24 mouse cellular contexts compared by ENCODE assay signal in the genomic region with DNA sequence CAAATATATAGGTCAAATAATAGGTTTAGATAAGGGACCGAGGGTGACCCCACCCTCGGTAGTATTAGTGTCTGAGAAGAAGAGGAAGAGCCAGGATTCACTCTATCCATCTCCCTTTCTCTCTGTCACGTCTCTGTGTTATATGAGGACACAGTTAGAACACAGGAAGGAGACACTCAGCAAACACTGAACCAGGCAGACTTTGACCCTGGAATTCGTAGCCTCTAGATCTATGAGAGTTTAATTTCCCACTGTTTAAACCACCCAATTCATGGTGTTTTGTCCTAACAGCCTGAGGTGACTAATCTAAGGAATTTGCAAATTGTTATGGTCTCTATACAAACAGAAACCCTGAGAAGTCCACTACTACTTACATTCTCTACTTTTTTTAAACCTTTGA. TPM values are rescaled to one million over a fixed set of nuclear protein-coding genes. Genes with fewer than 3 reads are reported as not detected.
DNase-seq lines count a peak whose midpoint lies in the region; ATAC-seq and TF ChIP-seq lines count a peak whose summit lies in the region.
"Had no signal": no experiment of that assay in that cellular context is flagged by ENCODE, and none has a peak within 500 bp of the region (broad histone marks: within the 10 kb centered on the region; RNA-seq: fewer than 3 reads in every experiment).

No protein-coding gene starts in this region.

- no peaks in the 10 kb centered on the region for H3K36me3 ChIP-seq in kidney, adult 2 months (ENCODE audit: control insufficient read depth, insufficient read depth, low read length)
- H3K36me3 ChIP-seq in kidney, embryonic 14.5 days (ENCODE audit: control insufficient read depth, insufficient read depth, low read length): no peaks in the 10 kb centered on the region
- no peaks in the 10 kb centered on the region for H3K36me3 ChIP-seq in liver, adult 2 months (ENCODE audit: control insufficient read depth, insufficient read depth, low read length)
- H3K36me3 ChIP-seq in liver, embryonic 12.5 days: no peaks in the 10 kb centered on the region
- H3K36me3 ChIP-seq in intestine, postnatal 0 days (ENCODE audit: control insufficient read depth, insufficient read depth): no peaks in the 10 kb centered on the region
- H3K36me3 ChIP-seq: embryonic facial prominence, embryonic 12.5 days; forebrain, embryonic 15.5 days; heart, embryonic 15.5 days had no signal

- H3K27ac ChIP-seq in kidney, adult 2 months (ENCODE audit: insufficient read depth, low read depth, low read length): no peak overlapping the region
- H3K27ac ChIP-seq in kidney, embryonic 14.5 days (ENCODE audit: low read depth, low read length): no peak overlapping the region
- H3K27ac ChIP-seq in liver, adult 2 months (replicated peaks; ENCODE audit: insufficient read depth, low read depth, low read length): no peak overlapping the region
- H3K27ac ChIP-seq in liver, embryonic 12.5 days: no peak overlapping the region
- no peak overlapping the region for H3K27ac ChIP-seq in intestine, postnatal 0 days (ENCODE audit: low read depth, low read length)
- H3K27ac ChIP-seq: embryonic facial prominence, embryonic 12.5 days; forebrain, embryonic 15.5 days; heart, adult 2 months; heart, embryonic 15.5 days had no signal

- peak; percentile 61 for DNase-seq in kidney, adult 2 months
- DNase-seq in liver, adult 2 months (ENCODE audit: extremely low read depth, low read depth, low spot score): peak; percentile 68
- no peak for DNase-seq in gastrocnemius, postnatal 10 days
- DNase-seq in spleen, postnatal 10 days (ENCODE audit: low spot score in 2 of 2): no peak
- DNase-seq: adrenal gland, postnatal 14 days; cerebellum, adult 11-12 months; cerebellum, adult 9-10 months; cerebellum, postnatal 25 days; gastrocnemius, postnatal 14 days; heart, adult 2 months; heart, postnatal 14 days had no signal

- no peak for TF ChIP-seq CTCF in kidney, adult 2 months (conservative IDR thresholded peaks at IDR 0.05; ENCODE audit: insufficient read depth, insufficient read length, low read depth, low read length)
- TF ChIP-seq CTCF in liver, adult 2 months (IDR thresholded peaks at IDR 0.05; ENCODE audit: low read depth, low read length): no peak
- TF ChIP-seq CTCF in intestine, postnatal 0 days (IDR thresholded peaks at IDR 0.05; ENCODE audit: low read depth): no peak

- no peak for ATAC-seq in kidney, embryonic 14.5 days (ENCODE audit: low FRiP score, low TSS enrichment)
- no peak for ATAC-seq in liver, embryonic 12.5 days
- ATAC-seq in intestine, postnatal 0 days: peak; percentile 56
- ATAC-seq: forebrain, embryonic 15.5 days had no signal

- H3K4me3 ChIP-seq in kidney, adult 2 months (ENCODE audit: insufficient read depth, low read depth, low read length): no peak overlapping the region
- H3K4me3 ChIP-seq in kidney, embryonic 14.5 days (ENCODE audit: low read length): no peak overlapping the region
- no peak overlapping the region for H3K4me3 ChIP-seq in liver, adult 2 months (ENCODE audit: insufficient read depth, low read depth, low read length)
- no peak overlapping the region for H3K4me3 ChIP-seq in liver, embryonic 12.5 days
- no peak overlapping the region for H3K4me3 ChIP-seq in intestine, postnatal 0 days (ENCODE audit: low read depth, low read length)
- H3K4me3 ChIP-seq: embryonic facial prominence, embryonic 12.5 days; forebrain, embryonic 15.5 days; heart, adult 2 months; heart, embryonic 15.5 days had no signal

- H3K4me1 ChIP-seq in kidney, adult 2 months (ENCODE audit: control insufficient read depth, insufficient read depth, low read length): peaks cover 12% of the 10 kb centered on the region
- peaks cover 24% of the 10 kb centered on the region for H3K4me1 ChIP-seq in kidney, embryonic 14.5 days (ENCODE audit: control insufficient read depth, insufficient read depth, low read length)
- H3K4me1 ChIP-seq in liver, adult 2 months (ENCODE audit: control insufficient read depth, insufficient read depth, low read length): peaks cover 19% of the 10 kb centered on the region
- peaks cover 33% of the 10 kb centered on the region for H3K4me1 ChIP-seq in liver, embryonic 12.5 days
- H3K4me1 ChIP-seq in intestine, postnatal 0 days (replicated peaks; ENCODE audit: control insufficient read depth, insufficient read depth, low read length): 0 out of 2 replicates have a peak, but pooled peaks cover 4% of the 10 kb centered on the region
- H3K4me1 ChIP-seq: embryonic facial prominence, embryonic 12.5 days; forebrain, embryonic 15.5 days had no signal

- H3K4me2 ChIP-seq in kidney, embryonic 14.5 days (replicated peaks; ENCODE audit: low read depth, low read length): no peak overlapping the region
- H3K4me2 ChIP-seq in liver, embryonic 12.5 days: no peak overlapping the region
- no peak overlapping the region for H3K4me2 ChIP-seq in intestine, postnatal 0 days (replicated peaks; ENCODE audit: low read depth)
- H3K4me2 ChIP-seq: embryonic facial prominence, embryonic 12.5 days; forebrain, embryonic 15.5 days; heart, embryonic 11.5 days; heart, embryonic 15.5 days had no signal

- no peak overlapping the region for H3K9ac ChIP-seq in kidney, embryonic 14.5 days (ENCODE audit: low read depth, low read length)
- no peak overlapping the region for H3K9ac ChIP-seq in liver, adult 2 months (ENCODE audit: low read depth, low read length)
- H3K9ac ChIP-seq in liver, embryonic 12.5 days: no peak overlapping the region
- no peak overlapping the region for H3K9ac ChIP-seq in intestine, postnatal 0 days (ENCODE audit: low read depth, low read length)
- H3K9ac ChIP-seq: embryonic facial prominence, embryonic 12.5 days; forebrain, embryonic 15.5 days; heart, embryonic 15.5 days had no signal

- H3K79me2 ChIP-seq in liver, adult 2 months (ENCODE audit: control insufficient read depth, insufficient read depth, low read length): no peaks in the 10 kb centered on the region

- no peaks in the 10 kb centered on the region for H3K27me3 ChIP-seq in kidney, adult 2 months (replicated peaks; ENCODE audit: control insufficient read depth, insufficient read depth, low read length)
- H3K27me3 ChIP-seq in kidney, embryonic 14.5 days (ENCODE audit: control insufficient read depth, insufficient read depth, low read length): no peaks in the 10 kb centered on the region
- H3K27me3 ChIP-seq in liver, adult 2 months (ENCODE audit: control insufficient read depth, insufficient read depth, low read length): no peaks in the 10 kb centered on the region
- no peaks in the 10 kb centered on the region for H3K27me3 ChIP-seq in liver, embryonic 12.5 days (replicated peaks)
- H3K27me3 ChIP-seq in intestine, postnatal 0 days (replicated peaks; ENCODE audit: control insufficient read depth, insufficient read depth, low read length): no peaks in the 10 kb centered on the region
- H3K27me3 ChIP-seq: embryonic facial prominence, embryonic 12.5 days; forebrain, embryonic 15.5 days; heart, embryonic 15.5 days had no signal

- H3K9me3 ChIP-seq in kidney, embryonic 14.5 days (ENCODE audit: control insufficient read depth, low read length): no peaks in the 10 kb centered on the region
- H3K9me3 ChIP-seq in liver, embryonic 12.5 days (replicated peaks): no peaks in the 10 kb centered on the region
- no peaks in the 10 kb centered on the region for H3K9me3 ChIP-seq in intestine, postnatal 0 days (ENCODE audit: control insufficient read depth)
- H3K9me3 ChIP-seq: embryonic facial prominence, embryonic 12.5 days; forebrain, embryonic 15.5 days; heart, embryonic 15.5 days had no signal

- no peak for TF ChIP-seq POLR2A in kidney, adult 2 months (IDR thresholded peaks at IDR 0.05; ENCODE audit: low read depth, low read length)
- no peak for TF ChIP-seq POLR2A in liver, adult 2 months (IDR thresholded peaks at IDR 0.05; ENCODE audit: extremely low read depth, insufficient read depth, low read length)

- 55% methylated on average over 4 of the region's 4 CpGs for WGBS in kidney, adult 2 months
- WGBS in kidney, embryonic 14.5 days: 76% methylated on average over 4 of the region's 4 CpGs
- 16% methylated on average over 4 of the region's 4 CpGs for WGBS in liver, adult 2 months
- WGBS in liver, embryonic 12.5 days (ENCODE audit: insufficient replicate concordance): 25% methylated on average over 4 of the region's 4 CpGs
- 12% methylated on average over 4 of the region's 4 CpGs for WGBS in intestine, postnatal 0 days

RNA-seq across cellular contexts. Expression of a gene that starts 2.9 kb away (rescaled TPM):
- 2.6 and 2.8 TPM in 2 replicates for polyA plus RNA-seq in kidney, adult 2 months (2012; rRNA removed)
- polyA plus RNA-seq in kidney, embryonic 14.5 days (2014; fragmentation: Nextera tagmentation; extraction: Ambion mirVana): 2.0 and 2.5 TPM in 2 replicates
- total RNA-seq in liver, adult 2 months (2014; rRNA removed): 22.4 and 27.4 TPM in 2 replicates
- 52.0 and 60.3 TPM in 2 replicates for polyA plus RNA-seq in liver, adult 2 months (2012; rRNA removed)
- 0.06 TPM in 1 of 2 replicates, not detected in the other for polyA plus RNA-seq in liver, embryonic 12.5 days (2016; fragmentation: Nextera tagmentation; extraction: Ambion mirVana)
- 31.3 and 39.0 TPM in 2 replicates for polyA plus RNA-seq in intestine, postnatal 0 days (2015; fragmentation: Nextera tagmentation; extraction: Ambion mirVana)
- not detected for total RNA-seq in gastrocnemius, postnatal 10 days (2021)
- total RNA-seq: gastrocnemius, postnatal 14 days; heart, adult 2 months; heart, postnatal 14 days; hematopoietic stem cell, adult 5-6 weeks; MEL had no signal
- polyA plus RNA-seq: C2C12; cortical plate, adult 2 months; embryonic facial prominence, embryonic 12.5 days; forebrain, embryonic 11.5 days; forebrain, embryonic 15.5 days; heart, adult 2 months; heart, embryonic 11.5 days; heart, embryonic 15.5 days had no signal

RNA-seq across cellular contexts. Expression of a gene that starts 16.3 kb away (rescaled TPM):
- 0.33 and 0.41 TPM in 2 replicates for polyA plus RNA-seq in kidney, adult 2 months (2012; rRNA removed)
- not detected in 2 replicates for polyA plus RNA-seq in kidney, embryonic 14.5 days (2014; fragmentation: Nextera tagmentation; extraction: Ambion mirVana)
- not detected in 2 replicates for total RNA-seq in liver, adult 2 months (2014; rRNA removed)
- polyA plus RNA-seq in liver, adult 2 months (2012; rRNA removed): not detected in 2 replicates
- not detected in 2 replicates for polyA plus RNA-seq in liver, embryonic 12.5 days (2016; fragmentation: Nextera tagmentation; extraction: Ambion mirVana)
- not detected in 2 replicates for polyA plus RNA-seq in intestine, postnatal 0 days (2015; fragmentation: Nextera tagmentation; extraction: Ambion mirVana)
- total RNA-seq in gastrocnemius, postnatal 10 days (2021): not detected
- total RNA-seq: adrenal gland, postnatal 14 days; gastrocnemius, postnatal 14 days; heart, adult 2 months; heart, postnatal 14 days; hematopoietic stem cell, adult 5-6 weeks; MEL had no signal
- polyA plus RNA-seq: C2C12; cortical plate, adult 2 months; embryonic facial prominence, embryonic 12.5 days; forebrain, embryonic 11.5 days; forebrain, embryonic 15.5 days; gonadal fat pad, adult 2 months; heart, adult 2 months; heart, embryonic 11.5 days; heart, embryonic 15.5 days had no signal

RNA-seq across cellular contexts. Expression of a gene that starts 16.6 kb away (rescaled TPM):
- not detected in 2 replicates for polyA plus RNA-seq in kidney, adult 2 months (2012; rRNA removed)
- polyA plus RNA-seq in kidney, embryonic 14.5 days (2014; fragmentation: Nextera tagmentation; extraction: Ambion mirVana): not detected in 2 replicates
- total RNA-seq in liver, adult 2 months (2014; rRNA removed): not detected in 2 replicates
- not detected in 2 replicates for polyA plus RNA-seq in liver, adult 2 months (2012; rRNA removed)
- polyA plus RNA-seq in liver, embryonic 12.5 days (2016; fragmentation: Nextera tagmentation; extraction: Ambion mirVana): not detected in 2 replicates
- not detected in 2 replicates for polyA plus RNA-seq in intestine, postnatal 0 days (2015; fragmentation: Nextera tagmentation; extraction: Ambion mirVana)
- total RNA-seq in gastrocnemius, postnatal 10 days (2021): not detected
- total RNA-seq: adrenal gland, postnatal 14 days; gastrocnemius, postnatal 14 days; heart, adult 2 months; heart, postnatal 14 days; hematopoietic stem cell, adult 5-6 weeks; MEL had no signal
- polyA plus RNA-seq: C2C12; cortical plate, adult 2 months; embryonic facial prominence, embryonic 12.5 days; forebrain, embryonic 11.5 days; forebrain, embryonic 15.5 days; gonadal fat pad, adult 2 months; heart, adult 2 months; heart, embryonic 11.5 days; heart, embryonic 15.5 days had no signal

RNA-seq across cellular contexts. Expression of a gene that starts 50.1 kb away (rescaled TPM):
- polyA plus RNA-seq in kidney, adult 2 months (2012; rRNA removed): 284 and 312 TPM in 2 replicates
- 0.47 and 1.6 TPM in 2 replicates for polyA plus RNA-seq in kidney, embryonic 14.5 days (2014; fragmentation: Nextera tagmentation; extraction: Ambion mirVana)
- 13.3 and 20.1 TPM in 2 replicates for total RNA-seq in liver, adult 2 months (2014; rRNA removed)
- polyA plus RNA-seq in liver, adult 2 months (2012; rRNA removed): 12.9 and 14.5 TPM in 2 replicates
- not detected in 2 replicates for polyA plus RNA-seq in liver, embryonic 12.5 days (2016; fragmentation: Nextera tagmentation; extraction: Ambion mirVana)
- polyA plus RNA-seq in intestine, postnatal 0 days (2015; fragmentation: Nextera tagmentation; extraction: Ambion mirVana): 0.68 and 0.98 TPM in 2 replicates
- not detected for total RNA-seq in gastrocnemius, postnatal 10 days (2021)
- total RNA-seq: gastrocnemius, postnatal 14 days; heart, adult 2 months; heart, postnatal 14 days; hematopoietic stem cell, adult 5-6 weeks; MEL had no signal
- polyA plus RNA-seq: C2C12; cortical plate, adult 2 months; embryonic facial prominence, embryonic 12.5 days; forebrain, embryonic 11.5 days; forebrain, embryonic 15.5 days; heart, adult 2 months; heart, embryonic 11.5 days; heart, embryonic 15.5 days had no signal

Comparison
In these comparisons a context has a peak if more than half of its experiments do, and no peak if none do; other contexts are left out.
1. DNase-seq: peak in kidney, adult 2 months (single experiment) and liver, adult 2 months (single experiment); none in gastrocnemius, postnatal 10 days (single experiment) and spleen, postnatal 10 days (0 of 2).